Comparison of ENCODE assay signal across 7 mouse cellular contexts in the genomic region with DNA sequence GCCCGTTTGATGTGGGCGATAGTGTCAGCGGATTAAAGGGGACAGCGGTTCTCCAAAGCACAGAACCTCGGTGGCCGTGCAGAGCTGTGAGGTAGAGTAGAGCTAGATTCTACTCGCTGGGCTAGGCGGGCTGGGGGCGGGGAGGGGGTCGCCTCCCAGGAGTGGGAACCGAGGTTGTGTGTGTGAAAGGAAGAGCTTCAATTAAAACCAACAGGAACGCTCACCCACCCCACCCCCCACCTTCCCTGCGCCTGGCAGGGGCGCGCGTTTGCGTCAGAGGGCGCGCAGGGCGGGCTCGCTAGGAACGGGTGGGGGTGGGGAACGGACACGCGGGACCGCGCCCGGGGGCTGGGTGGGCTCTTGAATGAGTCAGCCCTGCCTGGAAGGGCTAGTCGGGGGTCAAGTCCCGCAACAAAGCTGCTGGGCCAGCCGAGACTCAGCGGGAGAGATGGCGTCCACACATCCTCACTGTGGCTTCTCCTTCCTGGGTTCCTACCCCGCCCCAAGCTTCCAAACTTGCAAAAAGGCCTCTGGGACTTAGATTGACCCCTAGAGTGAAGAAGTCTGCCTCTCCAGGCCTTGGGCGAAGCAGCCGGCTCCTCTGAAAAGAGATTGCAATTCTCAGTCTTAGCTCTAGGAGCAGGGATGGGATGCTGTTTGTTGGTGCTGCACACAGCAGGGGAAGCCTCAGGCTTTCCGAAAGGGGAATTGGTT. TPM values are rescaled to one million over a fixed set of nuclear protein-coding genes. Genes with fewer than 3 reads are reported as not detected.
DNase-seq lines count a peak whose midpoint lies in the region; ATAC-seq and TF ChIP-seq lines count a peak whose summit lies in the region.

No protein-coding gene starts in this region.

- peak overlapping the region; percentile 58 to 59 for H3K4me3 ChIP-seq in ES-E14 (ENCODE audit: insufficient read depth in 1 of 2, low read depth in 1 of 2, low read length in 2 of 2, poor library complexity in 1 of 2, severe bottlenecking in 1 of 2)
- H3K4me3 ChIP-seq in heart, embryonic 11.5 days (ENCODE audit: low read depth, low read length), result peak overlapping the region; percentile 57
- peak overlapping the region; percentile 60 for H3K4me3 ChIP-seq in stomach, embryonic 15.5 days (replicated peaks)

- peaks cover 0 to 3% of the 10 kb centered on the region in 2 experiments; a peak in 1 of 4 replicates for H3K4me1 ChIP-seq in ES-E14 (ENCODE audit: control insufficient read depth in 2 of 2, insufficient read depth in 2 of 2, low read length in 2 of 2, poor library complexity in 1 of 2)
- peaks cover 3% of the 10 kb centered on the region; the same call in 1 of the 2 replicates for H3K4me1 ChIP-seq in heart, embryonic 11.5 days (ENCODE audit: control insufficient read depth, insufficient read depth, low read length)
- 0 out of 2 replicates have a peak, but pooled peaks cover 6% of the 10 kb centered on the region for H3K4me1 ChIP-seq in stomach, embryonic 15.5 days

- peak; percentile 32 for ATAC-seq in heart, embryonic 11.5 days (replicated peaks; ENCODE audit: insufficient number of reproducible peaks, low FRiP score, low TSS enrichment)
- ATAC-seq in stomach, embryonic 15.5 days (ENCODE audit: insufficient read depth, low FRiP score, low read depth), result peak; percentile 32; the same call in 1 of the 2 replicates

- no peaks in the 10 kb centered on the region for H3K36me3 ChIP-seq in ES-E14 (ENCODE audit: control insufficient read depth, insufficient read depth, low read length, poor library complexity, severe bottlenecking)
- no peaks in the 10 kb centered on the region for H3K36me3 ChIP-seq in heart, embryonic 11.5 days (ENCODE audit: control insufficient read depth, insufficient read depth, low read length)
- no peaks in the 10 kb centered on the region for H3K36me3 ChIP-seq in stomach, embryonic 15.5 days

- H3K9ac ChIP-seq in ES-E14 (ENCODE audit: insufficient read depth, low read depth, low read length, poor library complexity, severe bottlenecking), result no peak overlapping the region
- peak overlapping the region; percentile 71 for H3K9ac ChIP-seq in heart, embryonic 11.5 days (ENCODE audit: low read depth, low read length)
- peak overlapping the region; percentile 41; the same call in 1 of the 2 replicates for H3K9ac ChIP-seq in stomach, embryonic 15.5 days

- in situ Hi-C loops in ES-E14 (cut with MboI; ENCODE audit: low sequenced_read_pairs in 2 of 2, unreplicated experiment in 2 of 2), result no loop called here

- H3K27ac ChIP-seq in ES-E14 (ENCODE audit: insufficient read depth, low read depth, low read length, poor library complexity, severe bottlenecking), result no peak overlapping the region
- peak overlapping the region; percentile 63 for H3K27ac ChIP-seq in heart, embryonic 11.5 days (ENCODE audit: low read depth, low read length)
- H3K27ac ChIP-seq in stomach, embryonic 15.5 days, result peak overlapping the region; percentile 88

- DNase-seq in 3134 (ENCODE audit: extremely low read depth, insufficient read length, low spot score) (peak; percentile 77), ES-E14 (ENCODE audit: low read depth, low spot score) (peak; percentile 55)
- DNase-seq in cerebellum, postnatal 25 days, result peak; percentile 89 to 91
- DNase-seq in layer of hippocampus, postnatal 25 days (ENCODE audit: extremely low spot score in 1 of 2, low spot score in 1 of 2), result peak; percentile 74 to 81
- peak; percentile 49 to 58 for DNase-seq in lung, postnatal 4 days

- under 1% methylated on average over 30 of the region's 37 CpGs for WGBS in heart, embryonic 11.5 days (ENCODE audit: insufficient replicate concordance)
- WGBS in stomach, embryonic 15.5 days, result under 1% methylated on average over 37 of the region's 37 CpGs

- peaks cover 15% of the 10 kb centered on the region for H3K27me3 ChIP-seq in heart, embryonic 11.5 days (ENCODE audit: control insufficient read depth, insufficient read depth, low read length)
- H3K27me3 ChIP-seq in stomach, embryonic 15.5 days (replicated peaks), result peaks cover 14% of the 10 kb centered on the region; the same call in 1 of the 2 replicates

- peak overlapping the region; percentile 77 for H3K4me2 ChIP-seq in heart, embryonic 11.5 days
- H3K4me2 ChIP-seq in stomach, embryonic 15.5 days, result peak overlapping the region; percentile 76

- H3K9me3 ChIP-seq in ES-E14 (ENCODE audit: control insufficient read depth, insufficient read depth, low read depth, low read length), result no peaks in the 10 kb centered on the region
- no peaks in the 10 kb centered on the region for H3K9me3 ChIP-seq in heart, embryonic 11.5 days (replicated peaks; ENCODE audit: control insufficient read depth, low read length)
- no peaks in the 10 kb centered on the region for H3K9me3 ChIP-seq in stomach, embryonic 15.5 days

TF ChIP-seq in ES-E14, 5 proteins besides CTCF, POLR2A, EP300 and RAD21:
- no peak for TF ChIP-seq CHD2 (IDR thresholded peaks at IDR 0.05; ENCODE audit: low read depth, low read length)
- no peak for TF ChIP-seq ZC3H11A (IDR thresholded peaks at IDR 0.05; ENCODE audit: borderline replicate concordance, low read depth, low read length)
- TF ChIP-seq MAFK (IDR thresholded peaks at IDR 0.05; ENCODE audit: insufficient read depth, low read depth, low read length), result no peak
- TF ChIP-seq HCFC1 (IDR thresholded peaks at IDR 0.05; ENCODE audit: borderline replicate concordance, insufficient read depth, low read length), result no peak
- TF ChIP-seq ZNF384 (IDR thresholded peaks at IDR 0.05; ENCODE audit: low read depth, low read length), result no peak

RNA-seq across cellular contexts. Expression of a gene that starts 3.9 kb away (rescaled TPM):
- 0.21 and 1.9 TPM in 2 replicates for total RNA-seq in ES-E14 (2012; rRNA removed)
- 10.2 and 10.9 TPM in 2 replicates for polyA plus RNA-seq in heart, embryonic 11.5 days (2014; fragmentation: Nextera tagmentation; extraction: Ambion mirVana)
- total RNA-seq in layer of hippocampus, postnatal 25 days (2021), result 10 to 100 TPM; 90.8 to 98.5 TPM
- polyA plus RNA-seq in stomach, embryonic 15.5 days (2015; fragmentation: Nextera tagmentation; extraction: Ambion mirVana), result 11.6 and 11.7 TPM in 2 replicates

Comparison
In these comparisons a context has a peak if more than half of its experiments do, and no peak if none do; other contexts are left out.
1. RNA of a gene that starts 3.9 kb away (total RNA-seq): 90.8 to 98.5 TPM in layer of hippocampus, postnatal 25 days; 0.21 to 1.9 TPM in ES-E14; every median in the first group is over 10 times any median in the second.
2. Peak in every context shown above with its lines, with median percentiles within 50 percentile points of each other: DNase-seq and H3K4me3 ChIP-seq.